Mouse (Mus musculus) CH12.LX (cell line): ENCODE results near the gene Ergic1. TPM values are rescaled to one million over a fixed set of nuclear protein-coding genes. Genes with fewer than 3 reads are reported as not detected.

ENCODE experiments used
- DNase-seq: peaks from one replicate; pipeline ENCODE4 v3.0.0-alpha.2; 2013; ENCODE audit errors: extremely low read depth
- H3K27ac ChIP-seq: 2 replicates; pipeline ENCODE4 v1.5.1; 2012; ENCODE audit warnings: low read depth, mild to moderate bottlenecking, control low read depth, moderate library complexity; ENCODE audit not compliant: insufficient read depth
- H3K27me3 ChIP-seq: replicated peaks from 2 replicates; pipeline ENCODE3; 2012; ENCODE audit warnings: inconsistent platforms
- H3K36me3 ChIP-seq, 2 experiments: replicated peaks in 1 of 2; 2 replicates each; pipeline versions ENCODE3 to v1.6.1; 2012; ENCODE audit warnings: inconsistent platforms in 1 of 2, low read length in 1 of 2, mild to moderate bottlenecking in 1 of 2, mixed read lengths in 1 of 2, moderate library complexity in 1 of 2; ENCODE audit not compliant: control insufficient read depth in 1 of 2, insufficient read depth in 1 of 2
- H3K4me1 ChIP-seq, 2 experiments: 2 replicates each; pipeline ENCODE4 v1.6.1; 2012; ENCODE audit warnings: inconsistent platforms in 1 of 2, moderate library complexity in 1 of 2; ENCODE audit not compliant: insufficient read depth in 2 of 2, control insufficient read depth in 1 of 2
- H3K4me2 ChIP-seq: 2 replicates; pipeline ENCODE4 v1.6.1; 2012; ENCODE audit warnings: low read depth, mild to moderate bottlenecking, control low read depth; ENCODE audit not compliant: poor library complexity, insufficient read depth, severe bottlenecking
- H3K4me3 ChIP-seq, 3 experiments: fragments of 150-350 bp in 1 of 3; sonication (generic) in 1 of 3; replicated peaks in 1 of 3; 2 replicates each; pipeline versions ENCODE3 to v1.5.1; 2011 to 2012; ENCODE audit warnings: low read depth in 2 of 3, low read length in 2 of 3, mild to moderate bottlenecking in 2 of 3, moderate library complexity in 2 of 3, control low read depth in 1 of 3, improper control_type of control experiment in 1 of 3, inconsistent platforms in 1 of 3, mixed read lengths in 1 of 3; ENCODE audit not compliant: poor library complexity in 1 of 3
- H3K79me2 ChIP-seq: replicated peaks from 2 replicates; pipeline ENCODE4 v1.6.1; 2012; ENCODE audit warnings: mild to moderate bottlenecking, moderate library complexity; ENCODE audit not compliant: control insufficient read depth, poor library complexity, insufficient read depth, severe bottlenecking; ENCODE audit errors: extremely low read depth
- H3K9ac ChIP-seq: 2 replicates; pipeline ENCODE4 v1.6.1; 2012; ENCODE audit warnings: low read depth, mild to moderate bottlenecking, control low read depth, moderate library complexity; ENCODE audit not compliant: insufficient read depth
- H3K9me3 ChIP-seq: replicated peaks from 2 replicates; pipeline ENCODE3; 2012; ENCODE audit warnings: low read length, inconsistent platforms, mixed read lengths
- CHD1 ChIP-seq: IDR thresholded peaks from 2 replicates; pipeline ENCODE4 v1.6.1; 2012; ENCODE audit warnings: low read depth, low read length, improper control_type of control experiment, inconsistent platforms
- CTCF ChIP-seq, 2 experiments: IDR thresholded peaks in 1 of 2; conservative IDR thresholded peaks in 1 of 2; 2 replicates each; pipeline ENCODE4 v1.5.1; 2011 to 2012; ENCODE audit warnings: low read depth in 2 of 2, low read length in 2 of 2, improper control_type of control experiment in 1 of 2, inconsistent platforms in 1 of 2, mild to moderate bottlenecking in 1 of 2, moderate library complexity in 1 of 2
- E2F4 ChIP-seq: IDR thresholded peaks from 2 replicates; pipeline ENCODE4 v1.6.1; 2011; ENCODE audit warnings: low read depth, low read length, improper control_type of control experiment; ENCODE audit not compliant: insufficient replicate concordance
- ELF1 ChIP-seq: IDR thresholded peaks from 2 replicates; pipeline ENCODE4 v1.6.1; 2014; ENCODE audit warnings: low read depth, mild to moderate bottlenecking, inconsistent platforms, low read length, improper control_type of control experiment
- ETS1 ChIP-seq: conservative IDR thresholded peaks from 2 replicates; pipeline ENCODE4 v1.6.1; 2012; ENCODE audit warnings: low read depth, mild to moderate bottlenecking, inconsistent platforms, low read length, improper control_type of control experiment, moderate library complexity
- GABPA ChIP-seq: IDR thresholded peaks from 2 replicates; pipeline ENCODE4 v1.6.1; 2012; ENCODE audit warnings: low read depth, low read length, improper control_type of control experiment, inconsistent platforms; ENCODE audit not compliant: insufficient replicate concordance
- HCFC1 ChIP-seq: IDR thresholded peaks from 2 replicates; pipeline ENCODE4 v1.6.1; 2012; ENCODE audit warnings: low read depth, mild to moderate bottlenecking, inconsistent platforms, low read length, improper control_type of control experiment
- IRF4 ChIP-seq: IDR thresholded peaks from 2 replicates; pipeline ENCODE4 v1.6.1; 2014; ENCODE audit warnings: low read depth, mild to moderate bottlenecking, inconsistent platforms, low read length, improper control_type of control experiment
- JUN ChIP-seq: IDR thresholded peaks from 2 replicates; pipeline ENCODE4 v1.6.1; 2011; ENCODE audit warnings: low read depth, mild to moderate bottlenecking, low read length, improper control_type of control experiment, moderate library complexity; ENCODE audit not compliant: insufficient read depth
- MAX ChIP-seq: IDR thresholded peaks from 2 replicates; pipeline ENCODE4 v1.6.1; 2011; ENCODE audit warnings: low read length, improper control_type of control experiment
- MAZ ChIP-seq: IDR thresholded peaks from 2 replicates; pipeline ENCODE4 v1.6.1; 2012; ENCODE audit warnings: low read depth, mild to moderate bottlenecking, inconsistent platforms, low read length, improper control_type of control experiment, moderate library complexity
- MYC ChIP-seq: IDR thresholded peaks from 2 replicates; pipeline ENCODE4 v1.6.1; 2011; ENCODE audit warnings: low read depth, mild to moderate bottlenecking, improper control_type of control experiment, low read length
- NELFE ChIP-seq: IDR thresholded peaks from 2 replicates; pipeline ENCODE4 v1.6.1; 2011; ENCODE audit warnings: low read depth, low read length, improper control_type of control experiment
- NRF1 ChIP-seq: IDR thresholded peaks from 2 replicates; pipeline ENCODE4 v1.6.1; 2014; ENCODE audit warnings: low read depth, mild to moderate bottlenecking, inconsistent platforms, low read length, improper control_type of control experiment, moderate library complexity
- POLR2A ChIP-seq: IDR thresholded peaks from 2 replicates; pipeline ENCODE4 v1.6.1; 2011; ENCODE audit warnings: low read depth, mild to moderate bottlenecking, improper control_type of control experiment, low read length
- RCOR1 ChIP-seq: conservative IDR thresholded peaks from 2 replicates; pipeline ENCODE4 v1.6.1; 2012; ENCODE audit warnings: low read depth, mild to moderate bottlenecking, inconsistent platforms, low read length, improper control_type of control experiment
- SIN3A ChIP-seq: IDR thresholded peaks from 2 replicates; pipeline ENCODE4 v1.6.1; 2012; ENCODE audit warnings: low read length, improper control_type of control experiment, inconsistent platforms
- TCF12 ChIP-seq: IDR thresholded peaks from 2 replicates; pipeline ENCODE4 v1.6.1; 2014; ENCODE audit warnings: low read depth, mild to moderate bottlenecking, inconsistent platforms, low read length, improper control_type of control experiment
- UBTF ChIP-seq: IDR thresholded peaks from 2 replicates; pipeline ENCODE4 v1.6.1; 2012; ENCODE audit warnings: low read depth, mild to moderate bottlenecking, inconsistent platforms, low read length, improper control_type of control experiment, moderate library complexity
- USF2 ChIP-seq: conservative IDR thresholded peaks from 2 replicates; pipeline ENCODE4 v1.6.1; 2011; ENCODE audit warnings: low read depth, low read length, improper control_type of control experiment
- ZKSCAN1 ChIP-seq: IDR thresholded peaks from 2 replicates; pipeline ENCODE4 v1.6.1; 2012; ENCODE audit warnings: low read depth, inconsistent platforms, low read length, improper control_type of control experiment, borderline replicate concordance
- ZNF384 ChIP-seq: IDR thresholded peaks from 2 replicates; pipeline ENCODE4 v1.6.1; 2012; ENCODE audit warnings: low read depth, low read length, improper control_type of control experiment, inconsistent platforms
- dilution Hi-C: fragments of 300-500 bp; cut with MboI; formaldehyde crosslinking; loops from 2 replicates; pipeline ENCODE4 v1.14.3; 2020; ENCODE audit warnings: low sequenced_read_pairs; ENCODE audit not compliant: extremely low pct_unique_long_range_greater_than_20kb, extremely low pct_ligation_motif_present
- in situ Hi-C: fragments of 300-500 bp; cut with MboI; formaldehyde crosslinking; loops from 3 replicates; pipeline ENCODE4 v1.14.3; 2019; ENCODE audit warnings: low sequenced_read_pairs, low pct_ligation_motif_present, low pct_unique_long_range_greater_than_20kb, mixed read lengths
- polyA plus RNA-seq: library from polyadenylated mRNA; unstranded; fragments of >175 nt; gene quantifications from 2 replicates; pipeline ENCODE4 v1.2.1, GENCODE M21; 2012; ENCODE audit warnings: low read depth; ENCODE audit not compliant: insufficient read length
- total RNA-seq, 2 experiments: library from RNA; depleted of rRNA; stranded (reverse); fragments of 300-350 nt in 1 of 2; fragments of >200 nt in 1 of 2; gene quantifications; 2 replicates each; pipeline ENCODE4 v1.2.3; 2012 to 2014

The Ergic1 gene
- total and polyA plus RNA-seq, 3 experiments: 93.5 to 142 (median 131) TPM

DNA sequence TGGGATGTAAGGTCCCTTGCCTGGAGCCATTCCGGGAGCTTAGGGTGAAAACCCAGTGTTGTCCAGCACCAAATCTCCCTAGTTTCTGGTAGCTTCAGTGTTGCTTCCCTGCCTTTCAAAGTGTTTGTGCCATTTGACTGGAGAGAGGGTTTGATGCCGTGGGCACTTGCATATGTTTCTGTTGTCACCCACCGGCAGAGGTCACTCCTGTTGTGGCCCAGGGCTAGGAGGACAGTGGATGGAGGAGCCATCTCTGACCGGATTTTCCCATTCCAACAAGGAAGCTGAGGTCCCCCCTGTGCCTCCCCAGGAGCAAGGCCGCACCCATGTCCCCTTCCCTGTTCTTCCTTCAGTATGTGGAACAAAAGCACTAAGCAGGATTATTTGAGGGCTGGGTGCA, 128.9 kb downstream of the Ergic1 start:
- in situ Hi-C loops (no loop called here), dilution Hi-C loops (no loop called here)
- Histone ChIP-seq H3K4me3 (no peak overlapping the region), H3K9ac (no peak overlapping the region), H3K4me2 (no peak overlapping the region), H3K36me3 (peaks cover 17 to 68% of the 10 kb centered on the region in 2 experiments), H3K9me3 (no peaks in the 10 kb centered on the region), H3K79me2 (peaks cover 15% of the 10 kb centered on the region), H3K27me3 (no peaks in the 10 kb centered on the region), H3K27ac (no peak overlapping the region), H3K4me1 (peaks cover 2 to 54% of the 10 kb centered on the region in 2 experiments; a peak in 3 of 4 replicates)
- TF ChIP-seq E2F4 (no peak), ZNF384 (no peak), GABPA (no peak), NRF1 (no peak), SIN3A (no peak), UBTF (no peak), MAX (no peak), ZKSCAN1 (no peak), POLR2A (no peak), MYC (no peak), ETS1 (no peak), MAZ (no peak), ELF1 (no peak), CTCF (conservative IDR thresholded peaks at IDR 0.05 in 1 of 2, IDR thresholded peaks at IDR 0.05 in 1 of 2; ENCODE audit: low read depth in 2 of 2, low read length in 2 of 2) (no peak), IRF4 (no peak), USF2 (no peak), RCOR1 (no peak)
- DNase-seq: no peak

DNA sequence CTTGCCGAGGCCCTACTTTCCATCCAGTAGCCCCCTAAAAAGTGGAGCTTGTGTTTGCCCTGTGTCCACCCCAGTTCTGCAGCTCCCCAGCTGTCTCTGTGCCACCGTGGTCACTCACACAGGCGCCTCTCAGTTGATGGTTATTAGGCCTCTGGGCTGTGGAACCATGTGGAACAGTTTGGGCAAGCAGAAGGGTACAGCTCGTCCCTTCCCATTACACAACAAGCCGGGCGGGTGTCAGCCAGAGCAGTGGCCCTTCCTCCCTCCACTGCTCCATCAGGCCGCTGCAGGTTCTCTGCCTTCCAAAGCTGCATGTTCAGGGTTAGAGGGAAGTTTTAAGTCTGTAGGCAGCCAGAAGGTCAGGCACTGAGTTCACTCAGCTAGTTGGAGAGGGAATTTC, 129.8 kb downstream of the Ergic1 start:
- dilution Hi-C loops: no loop called here
- Histone ChIP-seq H3K9me3 (no peaks in the 10 kb centered on the region), H3K27me3 (no peaks in the 10 kb centered on the region), H3K4me2 (no peak overlapping the region), H3K79me2 (peaks cover 15% of the 10 kb centered on the region), H3K9ac (no peak overlapping the region), H3K36me3 (peaks cover 22 to 71% of the 10 kb centered on the region in 2 experiments), H3K4me3 (no peak overlapping the region), H3K4me1 (peaks cover 0 to 47% of the 10 kb centered on the region in 2 experiments; a peak in 3 of 4 replicates), H3K27ac (no peak overlapping the region)
- in situ Hi-C loops: no loop called here
- DNase-seq: no peak
- TF ChIP-seq CHD1 (no peak), POLR2A (no peak), NRF1 (no peak), TCF12 (no peak), CTCF (conservative IDR thresholded peaks at IDR 0.05 in 1 of 2, IDR thresholded peaks at IDR 0.05 in 1 of 2; ENCODE audit: low read depth in 2 of 2, low read length in 2 of 2) (no peak), JUN (no peak), HCFC1 (no peak), NELFE (no peak), MAZ (no peak)
